Mouse (Mus musculus): Measurements from ENCODE around the gene Thrb.

The Thrb gene

GRCm38 (mm10) chr14:17713297-17713904 lies 53.3 kb downstream of the Thrb start:
- no peak for DNase-seq (ENCODE audit: low spot score)

GRCm38 (mm10) chr14:17719494-17719893 lies 59.4 kb downstream of the Thrb start:
- no peak for DNase-seq (ENCODE audit: low spot score)

- no peak for DNase-seq (ENCODE audit: low spot score)
Observed at GRCm38 (mm10) chr14:17722824-17723445, 62.9 kb downstream of the Thrb start.

GRCm38 (mm10) chr14:17724577-17724976 lies 64.5 kb downstream of the Thrb start:
- DNase-seq (ENCODE audit: low spot score) = no peak

GRCm38 (mm10) chr14:17726906-17727305 lies 66.8 kb downstream of the Thrb start:
- no peak for DNase-seq (ENCODE audit: low spot score)

GRCm38 (mm10) chr14:17727878-17728277 lies 67.8 kb downstream of the Thrb start:
- DNase-seq (ENCODE audit: low spot score) = no peak

GRCm38 (mm10) chr14:17728889-17729288 lies 68.8 kb downstream of the Thrb start:
- DNase-seq (ENCODE audit: low spot score) = no peak

- DNase-seq (ENCODE audit: low spot score) = no peak
Observed at GRCm38 (mm10) chr14:17731020-17731419, 71.0 kb downstream of the Thrb start.

- no peak for DNase-seq (ENCODE audit: low spot score)
Observed at GRCm38 (mm10) chr14:17733077-17733778, 73.2 kb downstream of the Thrb start.

GRCm38 (mm10) chr14:17733779-17734137 lies 73.7 kb downstream of the Thrb start:
- DNase-seq (ENCODE audit: low spot score) = no peak

GRCm38 (mm10) chr14:17735440-17735839 lies 75.4 kb downstream of the Thrb start:
- DNase-seq (ENCODE audit: low spot score) = no peak

GRCm38 (mm10) chr14:17740903-17741302 lies 80.8 kb downstream of the Thrb start:
- DNase-seq (ENCODE audit: low spot score) = no peak

- DNase-seq (ENCODE audit: low spot score) = no peak
Observed at GRCm38 (mm10) chr14:17742264-17742663, 82.2 kb downstream of the Thrb start.

- DNase-seq (ENCODE audit: low spot score) = no peak
Observed at GRCm38 (mm10) chr14:17742902-17743712, 83.0 kb downstream of the Thrb start.

- no peak for DNase-seq (ENCODE audit: low spot score)
Observed at GRCm38 (mm10) chr14:17743713-17744158, 83.7 kb downstream of the Thrb start.

- DNase-seq (ENCODE audit: low spot score) = no peak
Observed at GRCm38 (mm10) chr14:17747922-17748321, 87.9 kb downstream of the Thrb start.

GRCm38 (mm10) chr14:17748945-17749344 lies 88.9 kb downstream of the Thrb start:
- DNase-seq (ENCODE audit: low spot score) = no peak

- DNase-seq (ENCODE audit: low spot score) = no peak
Observed at GRCm38 (mm10) chr14:17751911-17752310, 91.8 kb downstream of the Thrb start.

GRCm38 (mm10) chr14:17753429-17753828 lies 93.4 kb downstream of the Thrb start:
- DNase-seq (ENCODE audit: low spot score) = no peak

GRCm38 (mm10) chr14:17756732-17757131 lies 96.7 kb downstream of the Thrb start:
- no peak for DNase-seq (ENCODE audit: low spot score)

GRCm38 (mm10) chr14:17767987-17768386 lies 107.9 kb downstream of the Thrb start:
- no peak for DNase-seq (ENCODE audit: low spot score)

GRCm38 (mm10) chr14:17774404-17774803 lies 114.3 kb downstream of the Thrb start:
- DNase-seq (ENCODE audit: low spot score) = no peak

- no peak for DNase-seq (ENCODE audit: low spot score)
Observed at GRCm38 (mm10) chr14:17781921-17782320, 121.9 kb downstream of the Thrb start.
